Mouse (Mus musculus): Measurements from ENCODE around the gene Dgkg.

GRCm38 (mm10) chr16:22552351-22552750 is 104.7 kb downstream of the Dgkg start:
- TF ChIP-seq ZNF384 (IDR thresholded peaks at IDR 0.05; ENCODE audit: low read depth, low read length) (no peak), MAFK (IDR thresholded peaks at IDR 0.05; ENCODE audit: insufficient read depth, low read depth, low read length) (no peak), HCFC1 (IDR thresholded peaks at IDR 0.05; ENCODE audit: borderline replicate concordance, insufficient read depth, low read length) (no peak), ZC3H11A (IDR thresholded peaks at IDR 0.05; ENCODE audit: borderline replicate concordance, low read depth, low read length) (no peak)
